Mouse (Mus musculus) limb, embryonic 14.5 days (tissue): Measurements from ENCODE around the gene Ahnak. TPM values are rescaled to one million over a fixed set of nuclear protein-coding genes. Genes with fewer than 3 reads are reported as not detected.
"Not testable (repeated sequence)": the region's sequence is repeated elsewhere in the genome, so short reads cannot be mapped to it uniquely, and the experiment has no call there.

ENCODE experiments used
- ATAC-seq: fragments of 200-750 bp; cut with Nextera tagmentation; 2 replicates; pipeline ENCODE4 v1.8.0; 2017; ENCODE audit warnings: low read depth, moderate number of reproducible peaks, moderate TSS enrichment; ENCODE audit not compliant: low FRiP score
- DNase-seq: peaks from one replicate; pipeline ENCODE4 v3.0.0-alpha.2; 2015; ENCODE audit warnings: low spot score
- H3K27ac ChIP-seq: fragments of 300-500 bp; sonication (generic); replicated peaks from 2 replicates; pipeline ENCODE4 v1.5.1; 2014; ENCODE audit warnings: low read depth, mild to moderate bottlenecking, low read length, moderate library complexity, mixed read lengths
- H3K27me3 ChIP-seq: fragments of 300-500 bp; sonication (generic); 2 replicates; pipeline ENCODE4 v1.6.1; 2014; ENCODE audit warnings: low read length, mixed read lengths; ENCODE audit not compliant: control insufficient read depth, insufficient read depth
- H3K36me3 ChIP-seq: fragments of 300-500 bp; sonication (generic); 2 replicates; pipeline ENCODE4 v1.6.1; 2014; ENCODE audit warnings: mild to moderate bottlenecking, low read length, moderate library complexity, mixed read lengths; ENCODE audit not compliant: control insufficient read depth, insufficient read depth
- H3K4me1 ChIP-seq: fragments of 300-500 bp; sonication (generic); 2 replicates; pipeline ENCODE4 v1.6.1; 2014; ENCODE audit warnings: antibody characterized with exemption, low read length, mixed read lengths; ENCODE audit not compliant: control insufficient read depth, insufficient read depth
- H3K4me2 ChIP-seq: fragments of 300-500 bp; sonication (generic); replicated peaks from 2 replicates; pipeline ENCODE4 v1.6.1; 2014; ENCODE audit warnings: low read depth, mild to moderate bottlenecking, low read length, moderate library complexity; ENCODE audit not compliant: severe bottlenecking
- H3K4me3 ChIP-seq: fragments of 300-500 bp; sonication (generic); replicated peaks from 2 replicates; pipeline ENCODE4 v1.5.1; 2014; ENCODE audit warnings: low read length
- H3K9ac ChIP-seq: fragments of 300-500 bp; sonication (generic); 2 replicates; pipeline ENCODE4 v1.6.1; 2014; ENCODE audit warnings: mild to moderate bottlenecking, low read depth, low read length, moderate library complexity; ENCODE audit not compliant: severe bottlenecking
- H3K9me3 ChIP-seq: fragments of 300-500 bp; sonication (generic); 2 replicates; pipeline ENCODE4 v1.6.1; 2016; ENCODE audit warnings: low read length; ENCODE audit not compliant: control insufficient read depth
- POLR2A ChIP-seq: fragments of 200-500 bp; IDR thresholded peaks from 2 replicates; pipeline ENCODE4 v1.8.0; 2012; ENCODE audit warnings: inconsistent platforms, mild to moderate bottlenecking, moderate library complexity, borderline replicate concordance; ENCODE audit not compliant: insufficient read depth, insufficient read length; ENCODE audit errors: extremely low read depth
- WGBS: fragments of 180-500 bp; shearing (Covaris S2); extraction: QIAGEN DNeasy Blood & Tissue Kit; methylation state at CpG from one replicate; pipeline ENCODE4 v1.1.7; 2014; 5-methylcytosine and 5-hydroxymethylcytosine counted together
- polyA plus RNA-seq, 2 experiments: library from polyadenylated mRNA; depleted of rRNA in 1 of 2; stranded (reverse) in 1 of 2; unstranded in 1 of 2; fragments of >200 nt; fragmentation: Nextera tagmentation in 1 of 2; extraction: Ambion mirVana in 1 of 2; gene quantifications; 2 replicates each; pipeline versions ENCODE4 v1.2.1 to v1.2.3; 2012 to 2014

Ahnak gene
- polyA plus RNA-seq, 2 experiments = 31.4 to 61.6 TPM

- no peaks in the 10 kb centered on the region for H3K9me3 ChIP-seq
- H3K4me2 ChIP-seq = no peak overlapping the region
- 89% methylated on average over 5 of the region's 5 CpGs for WGBS
- no peak overlapping the region for H3K9ac ChIP-seq
- H3K27ac ChIP-seq = no peak overlapping the region
- H3K4me3 ChIP-seq = no peak overlapping the region
- H3K36me3 ChIP-seq = peaks cover 39% of the 10 kb centered on the region
- no peak for TF ChIP-seq POLR2A
- no peaks in the 10 kb centered on the region for H3K4me1 ChIP-seq
- ATAC-seq = no peak
- no peak for DNase-seq
- no peaks in the 10 kb centered on the region for H3K27me3 ChIP-seq
Observed at GRCm38 (mm10) chr19:9117275-9117674, 128.2 kb downstream of the Ahnak start.

GRCm38 (mm10) chr19:9119655-9120425 lies 130.8 kb downstream of the Ahnak start:
- Histone ChIP-seq H3K9me3 (no peaks in the 10 kb centered on the region), H3K27ac (no peak overlapping the region), H3K36me3 (peaks cover 17% of the 10 kb centered on the region), H3K4me2 (no peak overlapping the region), H3K4me3 (no peak overlapping the region), H3K27me3 (no peaks in the 10 kb centered on the region), H3K4me1 (no peaks in the 10 kb centered on the region), H3K9ac (no peak overlapping the region)
- no peak for DNase-seq
- ATAC-seq = no peak
- TF ChIP-seq POLR2A = no peak
- WGBS = 81% methylated on average over 3 of the region's 3 CpGs

GRCm38 (mm10) chr19:9122390-9122789 lies 133.3 kb downstream of the Ahnak start:
- Histone ChIP-seq H3K9me3 (no peaks in the 10 kb centered on the region), H3K27ac (no peak overlapping the region), H3K4me1 (no peaks in the 10 kb centered on the region), H3K9ac (no peak overlapping the region), H3K4me2 (no peak overlapping the region), H3K4me3 (no peak overlapping the region), H3K36me3 (peaks cover 9% of the 10 kb centered on the region), H3K27me3 (no peaks in the 10 kb centered on the region)
- 96% methylated on average over 1 of the region's 1 CpGs for WGBS
- no peak for DNase-seq
- TF ChIP-seq POLR2A = no peak
- no peak for ATAC-seq

- H3K9ac ChIP-seq, H3K27me3 ChIP-seq, ATAC-seq, H3K4me3 ChIP-seq, DNase-seq, H3K4me2 ChIP-seq, H3K9me3 ChIP-seq, H3K4me1 ChIP-seq, H3K27ac ChIP-seq: not testable (repeated sequence)
- peaks cover 11% of the 10 kb centered on the region for H3K36me3 ChIP-seq
- 93% methylated on average over 2 of the region's 2 CpGs for WGBS
Observed at GRCm38 (mm10) chr19:9123986-9124385, 134.9 kb downstream of the Ahnak start.

Other genes starting within 250 kb of the Ahnak start
- 1.6 and 3.2 TPM in 2 replicates for gene 1700092M07Rik, start 248.6 kb upstream of the Ahnak start, polyA plus RNA-seq (2012; rRNA removed)
- 1.6 and 2.1 TPM in 2 replicates for gene 1700092M07Rik, start 248.6 kb upstream of the Ahnak start, polyA plus RNA-seq (2014; fragmentation: Nextera tagmentation; extraction: Ambion mirVana)
- gene Stx5a, start 247.9 kb upstream of the Ahnak start, polyA plus RNA-seq (2012; rRNA removed) = 188 and 197 TPM in 2 replicates
- 161 and 174 TPM in 2 replicates for gene Stx5a, start 247.9 kb upstream of the Ahnak start, polyA plus RNA-seq (2014; fragmentation: Nextera tagmentation; extraction: Ambion mirVana)
- 263 and 265 TPM in 2 replicates for gene Nxf1, start 232.2 kb upstream of the Ahnak start, polyA plus RNA-seq (2012; rRNA removed)
- 168 and 187 TPM in 2 replicates for gene Nxf1, start 232.2 kb upstream of the Ahnak start, polyA plus RNA-seq (2014; fragmentation: Nextera tagmentation; extraction: Ambion mirVana)
- 192 and 275 TPM in 2 replicates for gene Tmem223, start 218.3 kb upstream of the Ahnak start, polyA plus RNA-seq (2012; rRNA removed)
- gene Tmem223, start 218.3 kb upstream of the Ahnak start, polyA plus RNA-seq (2014; fragmentation: Nextera tagmentation; extraction: Ambion mirVana) = 177 and 220 TPM in 2 replicates
- gene Tmem179b, start 214.8 kb upstream of the Ahnak start, polyA plus RNA-seq (2012; rRNA removed) = 63.5 and 97.1 TPM in 2 replicates
- 83.6 and 84.2 TPM in 2 replicates for gene Tmem179b, start 214.8 kb upstream of the Ahnak start, polyA plus RNA-seq (2014; fragmentation: Nextera tagmentation; extraction: Ambion mirVana)
- gene Taf6l, start 202.9 kb upstream of the Ahnak start, polyA plus RNA-seq (2012; rRNA removed) = 22.4 and 29.1 TPM in 2 replicates
- gene Taf6l, start 202.9 kb upstream of the Ahnak start, polyA plus RNA-seq (2014; fragmentation: Nextera tagmentation; extraction: Ambion mirVana) = 21.3 and 21.8 TPM in 2 replicates
- gene Polr2g, start 190.7 kb upstream of the Ahnak start, polyA plus RNA-seq (2012; rRNA removed) = 135 and 140 TPM in 2 replicates
- 153 and 165 TPM in 2 replicates for gene Polr2g, start 190.7 kb upstream of the Ahnak start, polyA plus RNA-seq (2014; fragmentation: Nextera tagmentation; extraction: Ambion mirVana)
- 3.5 and 3.9 TPM in 2 replicates for gene Zbtb3, start 186.7 kb upstream of the Ahnak start, polyA plus RNA-seq (2012; rRNA removed)
- 5.3 and 5.6 TPM in 2 replicates for gene Zbtb3, start 186.7 kb upstream of the Ahnak start, polyA plus RNA-seq (2014; fragmentation: Nextera tagmentation; extraction: Ambion mirVana)
- gene Ttc9c, start 170.0 kb upstream of the Ahnak start, polyA plus RNA-seq (2012; rRNA removed) = 48.3 and 54.3 TPM in 2 replicates
- gene Ttc9c, start 170.0 kb upstream of the Ahnak start, polyA plus RNA-seq (2014; fragmentation: Nextera tagmentation; extraction: Ambion mirVana) = 41.8 and 48.5 TPM in 2 replicates
- 59.4 and 88.6 TPM in 2 replicates for gene Hnrnpul2, start 169.3 kb upstream of the Ahnak start, polyA plus RNA-seq (2012; rRNA removed)
- gene Hnrnpul2, start 169.3 kb upstream of the Ahnak start, polyA plus RNA-seq (2014; fragmentation: Nextera tagmentation; extraction: Ambion mirVana) = 9.5 and 9.6 TPM in 2 replicates
- 0.51 and 3.0 TPM in 2 replicates for gene AC129217.1, start 159.5 kb upstream of the Ahnak start, polyA plus RNA-seq (2012; rRNA removed)
- gene AC129217.1, start 159.5 kb upstream of the Ahnak start, polyA plus RNA-seq (2014; fragmentation: Nextera tagmentation; extraction: Ambion mirVana) = not detected in 2 replicates
- 48.2 and 63.5 TPM in 2 replicates for gene Bscl2, start 151.8 kb upstream of the Ahnak start, polyA plus RNA-seq (2012; rRNA removed)
- 50.2 and 51.3 TPM in 2 replicates for gene Bscl2, start 151.8 kb upstream of the Ahnak start, polyA plus RNA-seq (2014; fragmentation: Nextera tagmentation; extraction: Ambion mirVana)
- gene Gng3, start 150.1 kb upstream of the Ahnak start, polyA plus RNA-seq (2012; rRNA removed) = 2.2 and 2.5 TPM in 2 replicates
- 4.2 and 5.0 TPM in 2 replicates for gene Gng3, start 150.1 kb upstream of the Ahnak start, polyA plus RNA-seq (2014; fragmentation: Nextera tagmentation; extraction: Ambion mirVana)
- gene Lrrn4cl, start 138.5 kb upstream of the Ahnak start, polyA plus RNA-seq (2012; rRNA removed) = 1.9 and 2.1 TPM in 2 replicates
- gene Lrrn4cl, start 138.5 kb upstream of the Ahnak start, polyA plus RNA-seq (2014; fragmentation: Nextera tagmentation; extraction: Ambion mirVana) = 0.70 and 1.6 TPM in 2 replicates
- 84.2 and 127 TPM in 2 replicates for gene Ubxn1, start 117.8 kb upstream of the Ahnak start, polyA plus RNA-seq (2012; rRNA removed)
- gene Ubxn1, start 117.8 kb upstream of the Ahnak start, polyA plus RNA-seq (2014; fragmentation: Nextera tagmentation; extraction: Ambion mirVana) = 154 and 166 TPM in 2 replicates
- 33.9 and 51.3 TPM in 2 replicates for gene Uqcc3, start 108.4 kb upstream of the Ahnak start, polyA plus RNA-seq (2012; rRNA removed)
- 65.9 and 70.1 TPM in 2 replicates for gene Uqcc3, start 108.4 kb upstream of the Ahnak start, polyA plus RNA-seq (2014; fragmentation: Nextera tagmentation; extraction: Ambion mirVana)
- gene Lbhd1, start 105.6 kb upstream of the Ahnak start, polyA plus RNA-seq (2012; rRNA removed) = 6.0 and 6.1 TPM in 2 replicates
- gene Lbhd1, start 105.6 kb upstream of the Ahnak start, polyA plus RNA-seq (2014; fragmentation: Nextera tagmentation; extraction: Ambion mirVana) = 59.6 and 70.0 TPM in 2 replicates
- gene Gm49403, start 105.4 kb upstream of the Ahnak start, polyA plus RNA-seq (2012; rRNA removed) = not detected in 2 replicates
- gene Gm49403, start 105.4 kb upstream of the Ahnak start, polyA plus RNA-seq (2014; fragmentation: Nextera tagmentation; extraction: Ambion mirVana) = not detected in 2 replicates
- gene 1810009A15Rik, start 100.4 kb upstream of the Ahnak start, polyA plus RNA-seq (2012; rRNA removed) = 50.1 and 92.1 TPM in 2 replicates
- 80.2 and 87.6 TPM in 2 replicates for gene 1810009A15Rik, start 100.4 kb upstream of the Ahnak start, polyA plus RNA-seq (2014; fragmentation: Nextera tagmentation; extraction: Ambion mirVana)
- gene Gm49416, start 100.4 kb upstream of the Ahnak start, polyA plus RNA-seq (2012; rRNA removed) = 0.38 TPM in 1 of 2 replicates, not detected in the other
- 0.50 TPM in 1 of 2 replicates, not detected in the other for gene Gm49416, start 100.4 kb upstream of the Ahnak start, polyA plus RNA-seq (2014; fragmentation: Nextera tagmentation; extraction: Ambion mirVana)
- gene Ints5, start 96.3 kb upstream of the Ahnak start, polyA plus RNA-seq (2012; rRNA removed) = 34.5 and 46.5 TPM in 2 replicates
- gene Ints5, start 96.3 kb upstream of the Ahnak start, polyA plus RNA-seq (2014; fragmentation: Nextera tagmentation; extraction: Ambion mirVana) = 33.4 and 36.6 TPM in 2 replicates
- gene Ganab, start 91.2 kb upstream of the Ahnak start, polyA plus RNA-seq (2012; rRNA removed) = 212 and 265 TPM in 2 replicates
- gene Ganab, start 91.2 kb upstream of the Ahnak start, polyA plus RNA-seq (2014; fragmentation: Nextera tagmentation; extraction: Ambion mirVana) = 91.7 and 99.6 TPM in 2 replicates
- 116 and 142 TPM in 2 replicates for gene B3gat3, start 68.9 kb upstream of the Ahnak start, polyA plus RNA-seq (2012; rRNA removed)
- gene B3gat3, start 68.9 kb upstream of the Ahnak start, polyA plus RNA-seq (2014; fragmentation: Nextera tagmentation; extraction: Ambion mirVana) = 39.7 and 43.0 TPM in 2 replicates
- gene Rom1, start 59.9 kb upstream of the Ahnak start, polyA plus RNA-seq (2012; rRNA removed) = 5.2 and 7.1 TPM in 2 replicates
- gene Rom1, start 59.9 kb upstream of the Ahnak start, polyA plus RNA-seq (2014; fragmentation: Nextera tagmentation; extraction: Ambion mirVana) = 2.0 and 2.4 TPM in 2 replicates
- 62.1 and 74.9 TPM in 2 replicates for gene Eml3, start 59.7 kb upstream of the Ahnak start, polyA plus RNA-seq (2012; rRNA removed)
- 21.5 and 25.2 TPM in 2 replicates for gene Eml3, start 59.7 kb upstream of the Ahnak start, polyA plus RNA-seq (2014; fragmentation: Nextera tagmentation; extraction: Ambion mirVana)
- 63.4 and 76.5 TPM in 2 replicates for gene Mta2, start 47.4 kb upstream of the Ahnak start, polyA plus RNA-seq (2012; rRNA removed)
- 43.8 and 47.2 TPM in 2 replicates for gene Mta2, start 47.4 kb upstream of the Ahnak start, polyA plus RNA-seq (2014; fragmentation: Nextera tagmentation; extraction: Ambion mirVana)
- 28.6 and 33.6 TPM in 2 replicates for gene Tut1, start 35.4 kb upstream of the Ahnak start, polyA plus RNA-seq (2012; rRNA removed)
- 27.6 and 29.2 TPM in 2 replicates for gene Tut1, start 35.4 kb upstream of the Ahnak start, polyA plus RNA-seq (2014; fragmentation: Nextera tagmentation; extraction: Ambion mirVana)
- gene Eef1g, start 22.2 kb upstream of the Ahnak start, polyA plus RNA-seq (2012; rRNA removed) = 530 and 577 TPM in 2 replicates
- gene Eef1g, start 22.2 kb upstream of the Ahnak start, polyA plus RNA-seq (2014; fragmentation: Nextera tagmentation; extraction: Ambion mirVana) = 499 and 500 TPM in 2 replicates
- 0.35 TPM in 1 of 2 replicates, not detected in the other for gene Scgb1a1, start 98.7 kb downstream of the Ahnak start, polyA plus RNA-seq (2012; rRNA removed)
- gene Scgb1a1, start 98.7 kb downstream of the Ahnak start, polyA plus RNA-seq (2014; fragmentation: Nextera tagmentation; extraction: Ambion mirVana) = not detected in 2 replicates
- gene Asrgl1, start 146.4 kb downstream of the Ahnak start, polyA plus RNA-seq (2012; rRNA removed) = 5.7 and 6.3 TPM in 2 replicates
- 8.5 and 11.2 TPM in 2 replicates for gene Asrgl1, start 146.4 kb downstream of the Ahnak start, polyA plus RNA-seq (2014; fragmentation: Nextera tagmentation; extraction: Ambion mirVana)